Comparison of ENCODE assay signal across 24 mouse cellular contexts in the genomic region with DNA sequence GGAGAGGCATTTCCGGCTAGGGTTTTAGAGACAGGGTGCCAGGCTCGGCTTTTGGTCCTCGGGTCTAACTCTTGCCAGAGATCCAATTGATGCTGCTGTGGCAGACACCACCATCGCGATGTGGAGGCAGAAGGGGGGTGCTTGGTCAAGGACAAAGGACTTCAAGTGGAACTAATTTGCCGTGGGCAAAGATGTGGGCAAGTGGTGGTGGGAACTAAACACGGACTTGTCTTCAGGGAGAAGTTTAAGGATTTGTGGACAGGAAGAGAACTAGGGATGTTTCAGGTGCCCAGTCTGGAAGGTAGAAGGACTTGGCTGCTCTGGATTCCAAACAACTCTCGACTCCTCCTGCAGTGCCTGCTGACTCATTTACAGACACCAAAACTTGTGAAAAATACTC. TPM values are rescaled to one million over a fixed set of nuclear protein-coding genes. Genes with fewer than 3 reads are reported as not detected.
DNase-seq lines count a peak whose midpoint lies in the region; ATAC-seq lines count a peak whose summit lies in the region.
"Had no signal": no experiment of that assay in that cellular context is flagged by ENCODE, and none has a peak within 500 bp of the region (broad histone marks: within the 10 kb centered on the region; RNA-seq: fewer than 3 reads in every experiment).

No protein-coding gene starts in this region.

- peak; percentile 54 for DNase-seq in hindbrain, embryonic 11.5 days (ENCODE audit: low spot score)
- peak; percentile 36 for DNase-seq in neural tube, embryonic 11.5 days (ENCODE audit: low spot score)
- DNase-seq in cerebellum, adult 11-12 months = no peak
- DNase-seq: adrenal gland, postnatal 25 days; cerebellum, adult 9-10 months; gastrocnemius, postnatal 25 days; heart, postnatal 14 days; kidney, adult 8-10 months; kidney, postnatal 10 days; layer of hippocampus, postnatal 36 days; right cerebral cortex, postnatal 25 days; spleen, adult 18-20 months; thymus, postnatal 14 days had no signal

- peaks cover 3% of the 10 kb centered on the region for H3K9me3 ChIP-seq in hindbrain, embryonic 11.5 days (ENCODE audit: control insufficient read depth, low read length)
- H3K9me3 ChIP-seq in hindbrain, embryonic 12.5 days (replicated peaks) = 0 out of 2 replicates have a peak, but pooled peaks cover 3% of the 10 kb centered on the region
- H3K9me3 ChIP-seq in neural tube, embryonic 11.5 days (ENCODE audit: control insufficient read depth, low read length) = peaks cover 2% of the 10 kb centered on the region; the same call in 1 of the 2 replicates
- no peaks in the 10 kb centered on the region for H3K9me3 ChIP-seq in neural tube, embryonic 15.5 days (replicated peaks)
- no peaks in the 10 kb centered on the region for H3K9me3 ChIP-seq in forebrain, embryonic 16.5 days (ENCODE audit: control insufficient read depth, low read length)
- no peaks in the 10 kb centered on the region for H3K9me3 ChIP-seq in intestine, embryonic 15.5 days
- H3K9me3 ChIP-seq: heart, embryonic 13.5 days; hindbrain, embryonic 15.5 days; limb, embryonic 15.5 days; liver, embryonic 15.5 days had no signal

- 3% methylated on average over 8 of the region's 8 CpGs for WGBS in hindbrain, embryonic 11.5 days
- WGBS in hindbrain, embryonic 12.5 days = 1% methylated on average over 8 of the region's 8 CpGs
- 1% methylated on average over 8 of the region's 8 CpGs for WGBS in neural tube, embryonic 11.5 days
- WGBS in neural tube, embryonic 15.5 days = 1% methylated on average over 8 of the region's 8 CpGs
- 5% methylated on average over 8 of the region's 8 CpGs for WGBS in forebrain, embryonic 16.5 days
- 3% methylated on average over 8 of the region's 8 CpGs for WGBS in intestine, embryonic 15.5 days

- H3K4me1 ChIP-seq in hindbrain, embryonic 11.5 days (replicated peaks; ENCODE audit: control insufficient read depth, insufficient read depth, low read length) = peaks cover 17% of the 10 kb centered on the region
- peaks cover 21% of the 10 kb centered on the region for H3K4me1 ChIP-seq in hindbrain, embryonic 12.5 days
- H3K4me1 ChIP-seq in neural tube, embryonic 11.5 days (ENCODE audit: control insufficient read depth, insufficient read depth, low read length) = peaks cover 9% of the 10 kb centered on the region
- H3K4me1 ChIP-seq in neural tube, embryonic 15.5 days = peaks cover 23% of the 10 kb centered on the region
- peaks cover 50% of the 10 kb centered on the region for H3K4me1 ChIP-seq in forebrain, embryonic 16.5 days (replicated peaks; ENCODE audit: control insufficient read depth, insufficient read depth, low read length)
- H3K4me1 ChIP-seq in intestine, embryonic 15.5 days (replicated peaks) = peaks cover 17% of the 10 kb centered on the region
- H3K4me1 ChIP-seq: liver, embryonic 15.5 days had no signal

- no peak overlapping the region for H3K4me3 ChIP-seq in hindbrain, embryonic 11.5 days (ENCODE audit: low read depth, low read length)
- H3K4me3 ChIP-seq in hindbrain, embryonic 12.5 days = no peak overlapping the region
- no peak overlapping the region for H3K4me3 ChIP-seq in neural tube, embryonic 11.5 days (ENCODE audit: low read depth, low read length)
- H3K4me3 ChIP-seq in neural tube, embryonic 15.5 days (replicated peaks) = no peak overlapping the region
- peak overlapping the region; percentile 48 for H3K4me3 ChIP-seq in forebrain, embryonic 16.5 days (replicated peaks; ENCODE audit: low read length)
- H3K4me3 ChIP-seq in intestine, embryonic 15.5 days (replicated peaks) = no peak overlapping the region
- H3K4me3 ChIP-seq: hindbrain, embryonic 15.5 days; liver, embryonic 15.5 days had no signal

- no peak overlapping the region for H3K4me2 ChIP-seq in hindbrain, embryonic 11.5 days (replicated peaks; ENCODE audit: low read depth, low read length)
- no peak overlapping the region for H3K4me2 ChIP-seq in hindbrain, embryonic 12.5 days (replicated peaks)
- no peak overlapping the region for H3K4me2 ChIP-seq in neural tube, embryonic 11.5 days (ENCODE audit: low read depth)
- no peak overlapping the region for H3K4me2 ChIP-seq in neural tube, embryonic 15.5 days
- H3K4me2 ChIP-seq in forebrain, embryonic 16.5 days (ENCODE audit: low read length) = peak overlapping the region; percentile 89
- H3K4me2 ChIP-seq in intestine, embryonic 15.5 days (replicated peaks) = no peak overlapping the region
- H3K4me2 ChIP-seq: limb, embryonic 15.5 days; liver, embryonic 15.5 days had no signal

- H3K27me3 ChIP-seq in hindbrain, embryonic 11.5 days (ENCODE audit: control insufficient read depth, insufficient read depth, low read length) = peaks cover 96% of the 10 kb centered on the region
- peaks cover 97% of the 10 kb centered on the region for H3K27me3 ChIP-seq in hindbrain, embryonic 12.5 days
- H3K27me3 ChIP-seq in neural tube, embryonic 11.5 days (ENCODE audit: control insufficient read depth, insufficient read depth, low read length) = peaks cover 99% of the 10 kb centered on the region
- peaks cover 94% of the 10 kb centered on the region for H3K27me3 ChIP-seq in neural tube, embryonic 15.5 days (replicated peaks)
- H3K27me3 ChIP-seq in forebrain, embryonic 16.5 days (replicated peaks; ENCODE audit: control insufficient read depth, insufficient read depth, low read length) = peaks cover 3% of the 10 kb centered on the region
- H3K27me3 ChIP-seq in intestine, embryonic 15.5 days (replicated peaks) = peaks cover 94% of the 10 kb centered on the region

- ATAC-seq in hindbrain, embryonic 11.5 days (ENCODE audit: low FRiP score) = no peak
- ATAC-seq in hindbrain, embryonic 12.5 days (ENCODE audit: low FRiP score) = no peak
- ATAC-seq in neural tube, embryonic 11.5 days (ENCODE audit: insufficient read depth, low FRiP score, low TSS enrichment) = no peak
- no peak for ATAC-seq in neural tube, embryonic 15.5 days (ENCODE audit: low FRiP score)
- ATAC-seq in forebrain, embryonic 16.5 days = no peak
- no peak for ATAC-seq in activated CD4-positive, CD25-positive, alpha-beta regulatory T cell, adult 4 months
- ATAC-seq in intestine, embryonic 15.5 days = no peak
- ATAC-seq: lung, postnatal 0 days had no signal

- no peak overlapping the region for H3K9ac ChIP-seq in hindbrain, embryonic 11.5 days (ENCODE audit: low read depth, low read length)
- no peak overlapping the region for H3K9ac ChIP-seq in hindbrain, embryonic 12.5 days
- H3K9ac ChIP-seq in neural tube, embryonic 11.5 days (ENCODE audit: low read length) = no peak overlapping the region
- no peak overlapping the region for H3K9ac ChIP-seq in neural tube, embryonic 15.5 days (replicated peaks)
- peak overlapping the region; percentile 64 for H3K9ac ChIP-seq in forebrain, embryonic 16.5 days (replicated peaks; ENCODE audit: low read depth, low read length)
- no peak overlapping the region for H3K9ac ChIP-seq in intestine, embryonic 15.5 days
- H3K9ac ChIP-seq: heart, embryonic 13.5 days; hindbrain, embryonic 15.5 days; limb, embryonic 15.5 days; liver, embryonic 15.5 days had no signal

- H3K36me3 ChIP-seq in hindbrain, embryonic 11.5 days (ENCODE audit: control insufficient read depth, insufficient read depth, low read length) = no peaks in the 10 kb centered on the region
- no peaks in the 10 kb centered on the region for H3K36me3 ChIP-seq in hindbrain, embryonic 12.5 days
- no peaks in the 10 kb centered on the region for H3K36me3 ChIP-seq in neural tube, embryonic 11.5 days (ENCODE audit: control insufficient read depth, insufficient read depth, low read length)
- H3K36me3 ChIP-seq in neural tube, embryonic 15.5 days = no peaks in the 10 kb centered on the region
- no peaks in the 10 kb centered on the region for H3K36me3 ChIP-seq in forebrain, embryonic 16.5 days (ENCODE audit: control insufficient read depth, insufficient read depth)
- no peaks in the 10 kb centered on the region for H3K36me3 ChIP-seq in intestine, embryonic 15.5 days
- H3K36me3 ChIP-seq: heart, embryonic 13.5 days; hindbrain, embryonic 15.5 days; limb, embryonic 15.5 days; liver, embryonic 15.5 days had no signal

- H3K27ac ChIP-seq in hindbrain, embryonic 11.5 days (ENCODE audit: low read depth, low read length) = no peak overlapping the region
- no peak overlapping the region for H3K27ac ChIP-seq in hindbrain, embryonic 12.5 days
- H3K27ac ChIP-seq in neural tube, embryonic 11.5 days (ENCODE audit: low read depth, low read length) = no peak overlapping the region
- H3K27ac ChIP-seq in neural tube, embryonic 15.5 days (replicated peaks) = no peak overlapping the region
- peak overlapping the region; percentile 49 for H3K27ac ChIP-seq in forebrain, embryonic 16.5 days (ENCODE audit: low read length)
- H3K27ac ChIP-seq in intestine, embryonic 15.5 days = no peak overlapping the region
- H3K27ac ChIP-seq: heart, embryonic 13.5 days; hindbrain, embryonic 15.5 days; limb, embryonic 15.5 days; liver, embryonic 15.5 days had no signal

RNA-seq across cellular contexts. Expression of gene Ostm1, which starts 1.5 kb away (rescaled TPM):
- polyA plus RNA-seq in hindbrain, embryonic 11.5 days (2014; fragmentation: Nextera tagmentation; extraction: Ambion mirVana) = 20.2 and 23.1 TPM in 2 replicates
- polyA plus RNA-seq in hindbrain, embryonic 12.5 days (2016; fragmentation: Nextera tagmentation; extraction: Ambion mirVana) = 24.9 TPM in 2 replicates
- polyA plus RNA-seq in neural tube, embryonic 11.5 days (2014; fragmentation: Nextera tagmentation; extraction: Ambion mirVana) = 16.8 and 19.5 TPM in 2 replicates
- polyA plus RNA-seq in neural tube, embryonic 15.5 days (2015; fragmentation: Nextera tagmentation; extraction: Ambion mirVana) = 33.7 and 36.1 TPM in 2 replicates
- polyA plus RNA-seq in forebrain, embryonic 16.5 days (2015; fragmentation: Nextera tagmentation; extraction: Ambion mirVana) = 44.9 and 49.3 TPM in 2 replicates
- 10 to 100 TPM; 35.5 to 46.7 TPM for polyA plus RNA-seq in activated CD4-positive, CD25-positive, alpha-beta regulatory T cell, adult 4 months (2017; shearing (Covaris generic))
- 14.5 and 16.3 TPM in 2 replicates for polyA plus RNA-seq in intestine, embryonic 15.5 days (2015; fragmentation: Nextera tagmentation; extraction: Ambion mirVana)

RNA-seq across cellular contexts. Expression of gene Nr2e1, which starts 1.7 kb away (rescaled TPM):
- 0.11 and 0.71 TPM in 2 replicates for polyA plus RNA-seq in hindbrain, embryonic 11.5 days (2014; fragmentation: Nextera tagmentation; extraction: Ambion mirVana)
- polyA plus RNA-seq in hindbrain, embryonic 12.5 days (2016; fragmentation: Nextera tagmentation; extraction: Ambion mirVana) = 1.1 and 2.1 TPM in 2 replicates
- polyA plus RNA-seq in neural tube, embryonic 11.5 days (2014; fragmentation: Nextera tagmentation; extraction: Ambion mirVana) = not detected in 2 replicates
- polyA plus RNA-seq in neural tube, embryonic 15.5 days (2015; fragmentation: Nextera tagmentation; extraction: Ambion mirVana) = not detected in 2 replicates
- 31.2 and 33.8 TPM in 2 replicates for polyA plus RNA-seq in forebrain, embryonic 16.5 days (2015; fragmentation: Nextera tagmentation; extraction: Ambion mirVana)
- not detected for polyA plus RNA-seq in activated CD4-positive, CD25-positive, alpha-beta regulatory T cell, adult 4 months (2017; shearing (Covaris generic))
- polyA plus RNA-seq in intestine, embryonic 15.5 days (2015; fragmentation: Nextera tagmentation; extraction: Ambion mirVana) = 0.05 TPM in 1 of 2 replicates, not detected in the other
- polyA plus RNA-seq: heart, embryonic 13.5 days; intestine, embryonic 14.5 days; limb, embryonic 15.5 days; liver, embryonic 15.5 days; lung, postnatal 0 days had no signal

Comparison
In these comparisons a context has a peak if more than half of its experiments do, and no peak if none do; other contexts are left out.
1. RNA of gene Nr2e1, which starts 1.7 kb away (polyA plus RNA-seq): 31.2 to 33.8 TPM in forebrain, embryonic 16.5 days; 1.1 to 2.1 TPM in hindbrain, embryonic 12.5 days, 0.11 to 0.71 TPM in hindbrain, embryonic 11.5 days, not detected in neural tube, embryonic 11.5 days, 0.05 TPM in intestine, embryonic 15.5 days, not detected in activated CD4-positive, CD25-positive, alpha-beta regulatory T cell, adult 4 months and not detected in neural tube, embryonic 15.5 days; every median in the first group is over 10 times any median in the second.